Mouse (Mus musculus): ENCODE measurements around the gene Rnf39.

GRCm38 (mm10) chr17:36927496-36928120 is 15.1 kb upstream of the Rnf39 start:
- TF ChIP-seq POLR2A (IDR thresholded peaks at IDR 0.05; ENCODE audit: insufficient read depth, low read length) (no peak), EP300 (IDR thresholded peaks at IDR 0.05; ENCODE audit: insufficient read depth, low read depth, low read length) (no peak)

All from ES-Bruce4 (cell line).